Mouse (Mus musculus): Measurements from ENCODE around the gene Nmt2. TPM values are rescaled to one million over a fixed set of nuclear protein-coding genes. Genes with fewer than 3 reads are reported as not detected.

The Nmt2 gene
- total RNA-seq, 2 experiments from 2014 or later: 3.3 to 7.8 TPM

DNA sequence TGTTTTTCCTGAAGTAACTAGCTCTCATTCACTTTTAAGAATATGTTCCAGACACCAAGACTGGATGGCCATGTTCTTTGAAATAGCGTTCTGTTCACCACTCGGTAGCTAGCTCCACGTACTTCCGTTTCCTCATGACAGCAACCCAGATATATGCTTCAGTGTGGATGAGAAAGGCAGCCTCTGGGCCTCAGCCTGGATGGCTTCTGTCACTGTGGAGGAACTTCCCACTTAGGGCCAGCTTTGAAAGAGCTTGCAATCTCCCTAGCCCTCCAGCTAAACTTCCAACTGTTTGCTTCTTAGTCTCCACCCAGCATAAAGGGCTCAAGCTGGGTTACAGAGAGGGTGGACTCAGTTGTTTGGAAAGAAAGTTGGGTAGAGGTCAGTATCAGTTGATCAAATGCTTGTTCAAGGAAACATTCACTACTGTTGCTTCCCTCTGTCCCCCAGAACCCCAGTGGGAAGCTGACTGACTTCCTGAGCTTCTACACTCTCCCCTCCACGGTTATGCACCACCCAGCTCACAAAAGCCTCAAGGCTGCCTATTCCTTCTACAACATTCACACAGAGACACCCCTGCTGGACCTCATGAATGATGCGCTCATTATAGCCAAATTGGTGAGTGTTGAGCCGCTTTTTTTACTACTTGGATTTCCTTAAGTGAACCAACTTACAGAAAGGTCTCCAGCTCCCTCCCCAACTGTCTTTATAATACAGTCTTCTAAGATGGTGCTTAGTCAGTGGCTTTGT is 40.5 kb downstream of the Nmt2 start:
- no peak for ATAC-seq (replicated peaks; ENCODE audit: low FRiP score, poor library complexity, severe bottlenecking)

DNA sequence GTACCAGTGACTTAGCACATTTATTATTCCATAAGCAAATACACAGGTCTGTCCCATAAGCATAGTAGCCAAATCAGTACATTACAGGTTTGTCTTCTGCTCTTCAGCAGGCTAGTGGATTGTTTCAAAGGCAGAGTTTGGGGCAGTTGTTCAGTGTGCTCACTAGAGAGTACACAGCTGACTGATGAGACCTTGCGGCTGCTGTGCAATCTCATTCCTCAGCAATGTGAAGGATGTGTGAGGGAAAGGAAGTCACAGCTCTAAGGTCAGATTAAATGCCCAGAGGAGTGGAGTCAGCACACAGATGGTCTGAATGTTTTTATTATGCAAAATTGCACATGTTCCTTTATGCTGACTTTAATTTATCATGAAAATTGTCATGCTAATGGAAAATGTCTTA is 42.5 kb downstream of the Nmt2 start:
- no peak for ATAC-seq (replicated peaks; ENCODE audit: low FRiP score, poor library complexity, severe bottlenecking)

DNA sequence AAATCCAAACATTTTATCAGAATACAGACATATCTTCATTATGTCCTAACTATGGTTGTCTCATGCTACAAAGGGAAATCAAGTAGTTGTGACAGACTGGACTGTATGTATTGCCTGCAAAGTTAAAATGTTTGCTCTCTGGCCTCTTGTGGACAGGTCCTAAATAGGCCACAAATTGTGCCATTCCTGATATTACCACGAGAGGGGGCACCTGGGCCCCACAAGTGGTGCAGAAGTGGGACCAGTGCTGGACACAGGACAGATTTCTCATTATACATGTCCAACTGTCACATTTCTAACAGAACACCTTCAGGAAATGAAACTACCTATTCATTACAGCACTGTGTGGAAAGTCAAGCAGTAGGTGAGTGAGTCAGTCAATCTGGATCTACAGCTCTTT is 43.3 kb downstream of the Nmt2 start:
- peak; percentile 73 for ATAC-seq (replicated peaks; ENCODE audit: low FRiP score, poor library complexity, severe bottlenecking)

DNA sequence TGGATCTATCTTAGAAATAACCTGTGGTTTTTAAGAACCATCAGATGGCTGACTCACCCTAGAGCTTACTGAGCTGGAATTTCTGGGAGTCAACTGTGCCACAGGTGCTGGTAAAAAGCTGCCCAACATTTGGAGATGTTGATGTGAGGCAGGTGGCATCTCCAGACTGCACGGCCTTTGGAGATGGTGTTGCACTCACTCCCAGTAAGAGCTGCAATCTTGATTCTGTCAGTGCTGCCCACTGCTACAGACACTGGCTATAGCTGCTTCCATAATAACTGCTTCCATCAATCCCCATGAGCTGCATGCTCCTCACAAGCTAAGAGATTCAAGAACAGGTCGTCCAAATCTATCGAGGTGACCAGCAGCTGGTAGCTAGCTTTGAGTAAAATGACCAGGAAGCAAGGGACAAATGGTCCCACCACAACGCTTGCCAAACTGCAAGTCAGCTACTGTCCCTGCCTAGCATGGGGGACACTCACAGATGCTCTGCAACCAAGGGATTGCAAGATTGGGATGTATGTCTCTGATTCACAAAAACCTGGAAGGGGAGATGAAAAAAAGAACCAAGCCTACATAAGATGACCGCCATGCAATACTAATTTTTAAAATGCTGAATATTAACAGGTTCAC is 47.2 kb downstream of the Nmt2 start:
- no peak for ATAC-seq (replicated peaks; ENCODE audit: low FRiP score, poor library complexity, severe bottlenecking)

DNA sequence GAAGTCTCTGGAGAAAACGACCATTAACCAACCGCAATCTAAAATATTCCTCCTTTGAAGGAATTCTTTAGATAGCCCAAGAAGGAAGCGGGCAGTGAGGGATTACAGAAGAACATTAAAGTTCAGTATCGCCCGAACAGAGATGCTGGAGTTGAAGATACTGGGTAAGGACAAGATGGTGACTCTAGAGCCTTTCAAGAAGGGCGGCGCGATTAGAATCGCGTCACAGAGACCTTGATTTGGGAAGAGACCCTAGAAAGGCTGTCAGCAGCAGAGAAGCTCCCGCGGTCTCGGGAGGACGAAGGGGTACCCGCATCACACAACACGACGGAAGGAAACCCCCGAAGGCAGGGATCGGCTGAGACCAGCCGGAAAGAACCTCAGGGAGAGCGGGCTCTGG is 48.0 kb downstream of the Nmt2 start:
- no peak for ATAC-seq (replicated peaks; ENCODE audit: low FRiP score, poor library complexity, severe bottlenecking)

DNA sequence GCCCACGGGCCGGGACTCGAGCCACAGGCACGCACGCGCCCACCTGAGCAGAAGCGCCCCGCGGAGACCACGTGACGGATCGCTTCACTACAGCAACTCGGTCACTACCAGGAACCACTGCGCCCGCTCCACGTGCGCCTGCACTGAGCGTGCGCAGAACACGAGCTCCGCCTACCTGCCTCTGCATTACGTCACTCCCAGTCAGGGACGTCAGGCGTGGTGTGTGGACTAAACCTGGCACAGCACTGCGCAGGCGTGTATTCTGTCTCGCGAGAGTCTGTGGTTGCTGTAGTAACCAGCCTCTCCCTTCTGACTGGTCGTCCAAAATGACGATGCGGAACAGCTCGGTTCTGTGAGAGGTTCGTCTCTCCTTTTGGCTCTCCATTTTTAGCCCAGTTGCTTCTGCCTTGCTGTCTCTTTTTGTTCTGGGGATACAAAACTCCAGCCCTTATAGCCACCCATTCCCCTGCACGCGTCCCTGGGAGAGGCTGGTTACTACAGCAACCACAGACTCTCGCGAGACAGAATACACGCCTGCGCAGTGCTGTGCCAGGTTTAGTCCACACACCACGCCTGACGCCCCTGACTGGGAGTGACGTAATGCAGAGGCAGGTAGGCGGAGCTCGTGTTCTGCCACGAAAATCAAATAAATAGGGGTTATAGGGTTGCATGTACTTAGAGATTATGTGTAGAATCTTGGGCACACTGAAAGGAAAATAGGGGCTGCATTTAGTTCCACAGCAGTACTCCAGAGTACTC is 48.7 kb downstream of the Nmt2 start, which contains the start of gene Rpp38:
Rpp38 (minus strand) TSS at position 160 of the 759 bp plus-strand sequence.
- ATAC-seq (replicated peaks; ENCODE audit: low FRiP score, poor library complexity, severe bottlenecking): peak; percentile 92

DNA sequence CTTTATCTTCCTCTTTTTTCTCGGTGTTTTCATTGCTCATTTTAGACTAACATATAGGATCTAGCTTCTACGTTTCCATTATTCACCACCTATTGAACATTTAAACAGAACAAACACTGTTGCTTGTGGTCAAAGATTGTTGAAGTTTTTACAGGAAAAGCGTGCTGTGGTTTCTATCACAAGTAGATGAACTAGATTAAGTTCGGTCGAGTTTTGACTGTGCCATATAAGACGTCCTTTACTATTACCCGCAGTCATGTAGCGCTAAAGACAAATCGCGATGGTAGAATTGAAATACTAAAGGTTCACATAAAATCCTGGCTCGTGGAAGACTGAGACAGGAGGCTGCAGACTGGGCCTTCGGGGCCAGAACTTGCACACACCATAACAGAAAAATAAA is 49.7 kb downstream of the Nmt2 start:
- no peak for ATAC-seq (replicated peaks; ENCODE audit: low FRiP score, poor library complexity, severe bottlenecking)

DNA sequence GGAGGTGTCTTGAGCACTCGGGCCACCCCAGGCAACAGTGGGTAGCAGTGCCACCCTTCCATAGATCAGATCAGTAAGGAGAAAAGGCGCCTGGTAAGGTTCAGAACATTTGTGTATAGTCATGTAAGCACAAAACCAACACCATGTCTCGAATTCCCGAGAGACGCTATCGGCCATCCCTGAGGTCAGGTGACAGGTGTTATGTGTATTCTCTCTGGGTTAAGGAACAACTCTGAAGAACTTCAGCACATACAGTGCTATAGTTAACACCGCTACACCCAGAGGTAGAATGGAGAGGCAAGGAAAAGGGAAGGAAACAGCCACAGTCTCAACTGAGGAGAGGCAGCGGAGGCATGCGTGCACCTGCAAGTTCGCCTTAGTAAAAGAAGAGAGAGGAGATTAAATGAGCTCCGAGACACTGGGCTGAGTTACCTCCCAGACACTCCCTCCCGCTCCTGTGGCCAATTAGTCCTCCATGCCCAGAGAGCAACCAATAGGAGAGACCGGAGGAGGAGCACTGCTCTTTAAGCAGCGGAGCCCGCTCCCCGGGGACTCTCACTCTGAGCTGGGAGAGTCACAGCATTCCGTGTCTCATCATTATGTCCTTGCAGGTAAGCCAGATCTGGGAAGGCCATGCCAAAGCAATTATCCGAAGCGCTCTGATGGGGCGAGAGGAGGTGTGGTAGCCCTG is 51.7 kb downstream of the Nmt2 start, which contains the start of gene Acbd7:
Acbd7 (plus strand) TSS at position 558 of the 691 bp plus-strand sequence.
- peak; percentile 77 for ATAC-seq (replicated peaks; ENCODE audit: low FRiP score, poor library complexity, severe bottlenecking)

DNA sequence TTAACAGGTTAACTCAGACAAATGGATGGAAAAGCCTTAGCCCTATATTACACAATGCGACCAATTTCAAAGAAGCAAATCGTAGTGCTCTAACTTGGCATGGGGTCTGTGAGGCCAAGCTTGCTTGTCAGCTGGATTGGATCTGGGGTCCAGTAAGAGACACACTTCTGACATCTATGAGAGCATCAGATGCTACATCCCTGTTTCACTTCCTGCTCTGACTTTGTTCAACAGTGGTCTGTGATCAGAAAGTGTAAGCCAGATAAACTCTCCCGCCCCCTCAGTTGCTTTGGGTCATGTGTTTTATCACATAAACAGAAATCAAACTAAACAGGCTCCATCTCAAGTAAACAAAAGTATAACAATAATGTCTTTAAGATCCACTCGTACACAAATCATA is 64.4 kb downstream of the Nmt2 start:
- ATAC-seq (replicated peaks; ENCODE audit: low FRiP score, poor library complexity, severe bottlenecking): no peak

DNA sequence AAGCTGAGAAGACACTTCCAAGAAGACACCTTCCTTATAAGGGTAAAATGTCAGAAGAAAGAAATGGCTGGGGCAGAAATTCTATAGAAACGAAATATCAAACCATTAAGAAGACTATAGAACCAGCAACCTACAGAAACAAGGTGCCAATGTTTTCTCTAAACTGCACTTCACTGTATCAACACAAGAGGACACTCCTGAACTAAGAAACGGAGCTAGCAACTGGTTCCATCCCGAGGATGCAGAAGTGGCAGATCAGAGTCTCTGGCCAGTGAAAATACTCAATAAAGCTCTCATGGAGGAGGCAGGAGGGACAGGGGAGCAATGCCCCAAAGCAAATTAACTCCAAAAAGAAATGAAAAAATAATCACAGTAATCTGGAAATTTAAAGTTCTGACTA is 64.9 kb downstream of the Nmt2 start:
- ATAC-seq (replicated peaks; ENCODE audit: low FRiP score, poor library complexity, severe bottlenecking): no peak

DNA sequence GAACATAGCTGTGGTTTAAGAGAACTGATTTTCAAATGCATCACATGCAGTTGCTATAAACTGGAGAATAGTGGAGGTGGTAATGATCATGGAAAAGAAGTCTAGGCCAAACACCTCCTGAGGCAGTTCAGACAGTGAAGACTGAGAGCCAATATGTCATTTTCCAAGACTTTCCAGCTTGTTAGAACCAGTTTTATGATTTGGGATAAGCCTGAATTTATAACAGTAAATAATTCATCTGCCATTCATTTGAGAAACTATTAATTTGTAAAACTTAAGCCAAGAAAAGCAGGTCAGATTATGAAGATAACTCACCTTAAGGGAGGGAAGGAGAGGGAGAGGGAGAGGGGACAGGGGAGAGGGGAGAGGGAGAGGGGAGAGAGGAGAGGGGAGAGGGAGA is 69.1 kb downstream of the Nmt2 start:
- no peak for ATAC-seq (replicated peaks; ENCODE audit: low FRiP score, poor library complexity, severe bottlenecking)

DNA sequence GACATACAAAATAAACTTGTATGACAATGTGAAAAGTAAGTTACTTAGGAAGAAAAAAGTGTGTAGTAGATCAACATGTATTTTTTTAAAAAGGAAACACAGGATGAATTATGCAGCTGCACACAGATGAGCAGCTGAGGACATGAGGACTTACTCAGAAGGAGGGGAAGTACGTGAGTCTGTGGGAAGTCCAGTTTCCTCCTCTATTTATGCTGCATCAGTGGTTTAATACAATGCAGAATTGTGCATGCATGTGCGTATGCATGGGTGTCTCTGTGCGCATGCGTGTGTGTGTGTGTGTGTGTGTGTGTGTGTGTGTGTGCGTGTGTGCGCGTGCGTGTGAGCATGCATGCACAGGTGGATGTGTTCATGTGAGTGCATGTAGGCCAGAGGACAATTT is 71.8 kb downstream of the Nmt2 start:
- no peak for ATAC-seq (replicated peaks; ENCODE audit: low FRiP score, poor library complexity, severe bottlenecking)

DNA sequence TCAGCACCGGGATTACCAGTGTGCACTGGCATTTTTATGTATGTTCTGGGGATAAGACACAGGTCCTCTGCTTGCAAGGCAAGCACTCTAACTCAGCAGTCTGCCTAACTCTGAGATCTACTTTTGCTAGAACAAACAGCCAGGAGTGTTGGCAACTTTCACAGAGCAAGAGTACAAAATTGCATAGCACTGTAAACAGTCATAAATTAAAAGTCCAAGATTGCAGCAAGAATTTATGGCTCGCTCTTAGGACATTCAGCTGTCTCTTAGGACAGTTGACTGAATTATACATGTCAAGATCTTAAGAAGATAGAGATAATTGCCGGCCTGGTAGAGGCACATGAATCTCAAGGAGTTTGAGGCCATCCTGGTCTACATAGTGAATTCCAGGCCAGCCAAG is 72.3 kb downstream of the Nmt2 start:
- ATAC-seq (replicated peaks; ENCODE audit: low FRiP score, poor library complexity, severe bottlenecking): no peak

DNA sequence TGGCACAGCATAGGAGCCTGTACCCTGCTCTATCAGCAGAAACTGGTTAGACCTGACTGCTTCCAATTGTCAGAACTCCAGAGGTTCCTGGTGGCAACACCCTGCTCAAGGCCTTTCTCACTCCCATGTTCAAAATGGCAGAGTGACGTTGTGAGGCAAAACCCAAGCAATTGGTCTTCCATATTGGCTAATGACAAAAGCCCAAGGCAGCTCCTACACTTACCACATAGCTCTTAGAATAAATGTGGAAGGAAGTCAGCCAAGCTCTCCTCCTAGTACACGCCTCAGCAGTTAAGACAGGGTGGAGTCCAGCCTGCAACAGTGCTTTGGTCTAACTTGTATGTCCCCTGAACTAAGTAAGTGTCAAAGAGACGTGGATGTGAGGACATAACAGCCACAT is 73.9 kb downstream of the Nmt2 start:
- no peak for ATAC-seq (replicated peaks; ENCODE audit: low FRiP score, poor library complexity, severe bottlenecking)

DNA sequence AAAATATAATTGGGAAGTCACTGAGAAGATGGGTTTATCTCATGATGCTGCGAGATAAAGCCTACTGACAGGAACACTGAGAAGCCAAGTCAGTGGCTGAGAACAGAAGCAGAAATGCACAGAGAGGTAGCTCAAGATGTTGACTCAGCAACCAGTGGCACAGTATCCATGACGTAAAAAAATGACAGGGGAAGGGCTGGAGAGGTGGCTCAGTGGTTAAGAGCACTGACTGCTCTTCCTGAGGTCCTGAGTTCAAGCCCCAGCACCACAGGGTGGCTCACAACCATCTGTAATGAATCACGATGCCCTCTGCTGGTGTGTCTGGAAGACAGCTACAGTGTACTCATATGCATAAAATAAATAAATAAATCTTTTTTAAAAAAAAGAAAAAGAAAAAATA is 77.1 kb downstream of the Nmt2 start:
- no peak for ATAC-seq (replicated peaks; ENCODE audit: low FRiP score, poor library complexity, severe bottlenecking)

DNA sequence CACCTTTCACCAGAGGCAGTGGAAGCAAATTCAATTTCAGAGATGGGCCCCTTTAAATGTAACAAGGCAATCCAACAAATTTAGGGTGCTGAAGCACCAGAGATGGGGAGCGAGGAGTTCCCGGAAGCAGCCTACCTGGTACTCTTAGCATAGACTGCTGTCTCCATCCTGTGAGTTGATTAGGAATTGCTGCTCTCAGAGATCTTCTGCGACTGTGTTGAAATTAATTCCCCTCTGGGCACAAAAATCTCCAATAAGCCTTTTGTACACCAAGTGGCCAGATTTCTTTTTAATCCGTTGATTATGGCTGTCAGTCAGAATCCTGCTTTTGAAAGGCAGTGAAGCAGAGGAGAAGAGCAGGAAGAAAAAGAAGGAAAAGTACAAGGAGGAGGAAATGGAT is 81.1 kb downstream of the Nmt2 start:
- no peak for ATAC-seq (replicated peaks; ENCODE audit: low FRiP score, poor library complexity, severe bottlenecking)
